Mouse (Mus musculus) kidney, adult 18-20 months (tissue): ENCODE measurements around the gene Zpbp2.
"Not testable (repeated sequence)": the region's sequence is repeated elsewhere in the genome, so short reads cannot be mapped to it uniquely, and the experiment has no call there.

Experiments
- DNase-seq: peaks from one replicate; pipeline ENCODE4 v3.0.0; 2021

The Zpbp2 gene

GRCm38 (mm10) chr11:98595021-98595420, 44.1 kb downstream of the Zpbp2 start:
- no peak for DNase-seq

GRCm38 (mm10) chr11:98595473-98595872, 44.6 kb downstream of the Zpbp2 start:
- no peak for DNase-seq

- DNase-seq: no peak
Observed at GRCm38 (mm10) chr11:98595955-98596354, 45.1 kb downstream of the Zpbp2 start.

GRCm38 (mm10) chr11:98597363-98597762, 46.5 kb downstream of the Zpbp2 start:
- DNase-seq: peak; percentile 62

- DNase-seq: no peak
Observed at GRCm38 (mm10) chr11:98597991-98598390, 47.1 kb downstream of the Zpbp2 start, which contains the start of gene Lrrc3c. Gene Lrrc3c, plus strand, starts transcription at chr11:98598291.

GRCm38 (mm10) chr11:98598851-98599290, 48.0 kb downstream of the Zpbp2 start:
- DNase-seq: no peak

- DNase-seq: no peak
Observed at GRCm38 (mm10) chr11:98599291-98599690, 48.4 kb downstream of the Zpbp2 start.

- DNase-seq: no peak
Observed at GRCm38 (mm10) chr11:98602090-98602690, 51.3 kb downstream of the Zpbp2 start.

- no peak for DNase-seq
Observed at GRCm38 (mm10) chr11:98603953-98604352, 53.1 kb downstream of the Zpbp2 start.

GRCm38 (mm10) chr11:98604911-98605310, 54.0 kb downstream of the Zpbp2 start:
- not testable (repeated sequence) for DNase-seq

GRCm38 (mm10) chr11:98606763-98607162, 55.9 kb downstream of the Zpbp2 start:
- no peak for DNase-seq
